Comparison of ENCODE assay signal across 8 mouse cellular contexts in genomic region chr3:82995368-82995767, GRCm38 (mm10). TPM values are rescaled to one million over a fixed set of nuclear protein-coding genes. Genes with fewer than 3 reads are reported as not detected.
DNase-seq lines count a peak whose midpoint lies in the region; ATAC-seq and TF ChIP-seq lines count a peak whose summit lies in the region.

No protein-coding gene starts in this region.

- ATAC-seq in heart, embryonic 15.5 days (replicated peaks; ENCODE audit: insufficient number of reproducible peaks, insufficient read depth, low FRiP score, low read depth): peak; percentile 63; the same call in 1 of the 2 replicates
- ATAC-seq in kidney, postnatal 0 days (replicated peaks; ENCODE audit: low FRiP score, low read depth): peak; percentile 88
- peak; percentile 63 for ATAC-seq in stomach, embryonic 15.5 days (ENCODE audit: insufficient read depth, low FRiP score, low read depth)

- no peaks in the 10 kb centered on the region for H3K9me3 ChIP-seq in heart, embryonic 15.5 days (replicated peaks)
- no peaks in the 10 kb centered on the region for H3K9me3 ChIP-seq in kidney, postnatal 0 days (replicated peaks; ENCODE audit: low read length)
- H3K9me3 ChIP-seq in stomach, embryonic 15.5 days: no peaks in the 10 kb centered on the region

- H3K27me3 ChIP-seq in heart, embryonic 15.5 days: peaks cover 13% of the 10 kb centered on the region; the same call in 1 of the 2 replicates
- H3K27me3 ChIP-seq in kidney, postnatal 0 days (ENCODE audit: insufficient read depth, low read length): no peaks in the 10 kb centered on the region; the same call in 1 of the 2 replicates
- H3K27me3 ChIP-seq in stomach, embryonic 15.5 days (replicated peaks): no peaks in the 10 kb centered on the region

- H3K4me1 ChIP-seq in embryonic fibroblast, embryonic 13.5 days (ENCODE audit: control insufficient read depth, insufficient read depth, low read length): no peaks in the 10 kb centered on the region
- peaks cover 8% of the 10 kb centered on the region; the same call in 1 of the 2 replicates for H3K4me1 ChIP-seq in heart, embryonic 15.5 days (replicated peaks)
- no peaks in the 10 kb centered on the region for H3K4me1 ChIP-seq in kidney, postnatal 0 days (replicated peaks; ENCODE audit: insufficient read depth, low read length)
- peaks cover 5% of the 10 kb centered on the region; the same call in 1 of the 2 replicates for H3K4me1 ChIP-seq in stomach, embryonic 15.5 days

- WGBS in heart, embryonic 15.5 days: 2% methylated on average over 24 of the region's 24 CpGs
- 3% methylated on average over 24 of the region's 24 CpGs for whole genome bisulfite sequencing in kidney, postnatal 0 days
- WGBS in stomach, embryonic 15.5 days: 4% methylated on average over 24 of the region's 24 CpGs

- peak overlapping the region; percentile 21; the same call in 1 of the 2 replicates for H3K9ac ChIP-seq in heart, embryonic 15.5 days
- H3K9ac ChIP-seq in kidney, postnatal 0 days (ENCODE audit: low read depth, low read length): no peak overlapping the region
- no peak overlapping the region for H3K9ac ChIP-seq in stomach, embryonic 15.5 days

- TF ChIP-seq CTCF in embryonic fibroblast, embryonic 13.5 days (IDR thresholded peaks at IDR 0.05; ENCODE audit: borderline replicate concordance, insufficient read depth, low read length): peak; percentile 81
- peak; percentile 84 for TF ChIP-seq CTCF in kidney, postnatal 0 days (IDR thresholded peaks at IDR 0.05; ENCODE audit: low read depth)

- H3K4me3 ChIP-seq in embryonic fibroblast, embryonic 13.5 days (ENCODE audit: insufficient read depth, low read length): no peak overlapping the region
- peak overlapping the region; percentile 35 for H3K4me3 ChIP-seq in heart, embryonic 15.5 days
- H3K4me3 ChIP-seq in kidney, postnatal 0 days (replicated peaks; ENCODE audit: low read depth, low read length): 0 out of 2 replicates have a peak overlapping the region, but pooled peaks have one; percentile 10
- H3K4me3 ChIP-seq in stomach, embryonic 15.5 days (replicated peaks): peak overlapping the region; percentile 21; the same call in 1 of the 2 replicates

- TF ChIP-seq POLR2A in embryonic fibroblast, embryonic 13.5 days (IDR thresholded peaks at IDR 0.05; ENCODE audit: low read depth, low read length): no peak

- DNase-seq in right cerebral cortex, postnatal 10 days (ENCODE audit: low spot score in 2 of 2): peak; percentile 42 to 50
- no peak for DNase-seq in right cerebral cortex, postnatal 25 days
- DNase-seq in kidney, postnatal 0 days (ENCODE audit: low spot score): peak; percentile 83
- DNase-seq in lung, postnatal 25 days (ENCODE audit: low spot score): peak; percentile 55
- DNase-seq in layer of hippocampus, adult 9-10 months (ENCODE audit: low spot score): no peak

- H3K4me2 ChIP-seq in heart, embryonic 15.5 days: peak overlapping the region; percentile 65
- peak overlapping the region; percentile 45 for H3K4me2 ChIP-seq in kidney, postnatal 0 days (ENCODE audit: low read length)
- H3K4me2 ChIP-seq in stomach, embryonic 15.5 days: peak overlapping the region; percentile 53

- no peaks in the 10 kb centered on the region for H3K36me3 ChIP-seq in heart, embryonic 15.5 days
- H3K36me3 ChIP-seq in kidney, postnatal 0 days (ENCODE audit: insufficient read depth, low read length): no peaks in the 10 kb centered on the region
- no peaks in the 10 kb centered on the region for H3K36me3 ChIP-seq in stomach, embryonic 15.5 days

- no peak overlapping the region for H3K27ac ChIP-seq in embryonic fibroblast, embryonic 13.5 days (ENCODE audit: insufficient read depth, low read length)
- no peak overlapping the region for H3K27ac ChIP-seq in heart, embryonic 15.5 days
- H3K27ac ChIP-seq in kidney, postnatal 0 days: no peak overlapping the region
- no peak overlapping the region for H3K27ac ChIP-seq in stomach, embryonic 15.5 days

RNA-seq across cellular contexts. Expression of gene Fgg, which starts 12.2 kb away (rescaled TPM):
- polyA plus RNA-seq in embryonic fibroblast, embryonic 13.5 days (2011; ENCODE audit: insufficient read length, low read depth, missing spikeins): not detected in 2 replicates
- polyA plus RNA-seq in heart, embryonic 15.5 days (2015; fragmentation: Nextera tagmentation; extraction: Ambion mirVana): 0.88 and 4.0 TPM in 2 replicates
- polyA plus RNA-seq in kidney, postnatal 0 days (2015; fragmentation: Nextera tagmentation; extraction: Ambion mirVana): 1.2 and 2.3 TPM in 2 replicates
- polyA plus RNA-seq in stomach, embryonic 15.5 days (2015; fragmentation: Nextera tagmentation; extraction: Ambion mirVana): 12.7 and 40.6 TPM in 2 replicates

RNA-seq across cellular contexts. Expression of gene Fga, which starts 30.5 kb away (rescaled TPM):
- polyA plus RNA-seq in embryonic fibroblast, embryonic 13.5 days (2011; ENCODE audit: insufficient read length, low read depth, missing spikeins): not detected in 2 replicates
- polyA plus RNA-seq in heart, embryonic 15.5 days (2015; fragmentation: Nextera tagmentation; extraction: Ambion mirVana): 0.35 and 4.2 TPM in 2 replicates
- 5.1 and 5.5 TPM in 2 replicates for polyA plus RNA-seq in kidney, postnatal 0 days (2015; fragmentation: Nextera tagmentation; extraction: Ambion mirVana)
- 15.0 and 40.6 TPM in 2 replicates for polyA plus RNA-seq in stomach, embryonic 15.5 days (2015; fragmentation: Nextera tagmentation; extraction: Ambion mirVana)

RNA-seq across cellular contexts. Expression of gene Fgb, which starts 54.3 kb away (rescaled TPM):
- not detected in 2 replicates for polyA plus RNA-seq in embryonic fibroblast, embryonic 13.5 days (2011; ENCODE audit: insufficient read length, low read depth, missing spikeins)
- polyA plus RNA-seq in heart, embryonic 15.5 days (2015; fragmentation: Nextera tagmentation; extraction: Ambion mirVana): 0.33 and 2.8 TPM in 2 replicates
- polyA plus RNA-seq in kidney, postnatal 0 days (2015; fragmentation: Nextera tagmentation; extraction: Ambion mirVana): 2.4 and 3.3 TPM in 2 replicates
- polyA plus RNA-seq in stomach, embryonic 15.5 days (2015; fragmentation: Nextera tagmentation; extraction: Ambion mirVana): 8.3 and 25.9 TPM in 2 replicates

RNA-seq across cellular contexts. Expression of gene Plrg1, which starts 60.0 kb away (rescaled TPM):
- polyA plus RNA-seq in embryonic fibroblast, embryonic 13.5 days (2011; ENCODE audit: insufficient read length, low read depth, missing spikeins): 50.5 and 51.1 TPM in 2 replicates
- 50.4 and 61.6 TPM in 2 replicates for polyA plus RNA-seq in heart, embryonic 15.5 days (2015; fragmentation: Nextera tagmentation; extraction: Ambion mirVana)
- 70.4 and 76.8 TPM in 2 replicates for polyA plus RNA-seq in kidney, postnatal 0 days (2015; fragmentation: Nextera tagmentation; extraction: Ambion mirVana)
- 84.2 and 85.6 TPM in 2 replicates for polyA plus RNA-seq in stomach, embryonic 15.5 days (2015; fragmentation: Nextera tagmentation; extraction: Ambion mirVana)

Comparison
In these comparisons a context has a peak if more than half of its experiments do, and no peak if none do; other contexts are left out.
1. DNase-seq: peak in right cerebral cortex, postnatal 10 days (2 of 2), kidney, postnatal 0 days (single experiment) and lung, postnatal 25 days (single experiment); none in right cerebral cortex, postnatal 25 days (single experiment) and layer of hippocampus, adult 9-10 months (single experiment).
2. Peak in every context shown above with its lines, with median percentiles within 50 percentile points of each other: ATAC-seq and H3K4me2 ChIP-seq.